Mouse (Mus musculus) stomach, embryonic 16.5 days (tissue): ENCODE data around the gene Mmd2. TPM values are rescaled to one million over a fixed set of nuclear protein-coding genes. Genes with fewer than 3 reads are reported as not detected.

Experiments
- ATAC-seq: fragments of 200-750 bp; cut with Nextera tagmentation; 2 replicates; pipeline ENCODE4 v1.8.0; 2017; ENCODE audit warnings: moderate number of reproducible peaks, moderate TSS enrichment; ENCODE audit not compliant: insufficient read depth, low FRiP score
- H3K27ac ChIP-seq: fragments of 300-500 bp; sonication (generic); 2 replicates; pipeline ENCODE4 v1.5.1; 2014; ENCODE audit warnings: low read length
- H3K27me3 ChIP-seq: fragments of 300-500 bp; sonication (generic); 2 replicates; pipeline ENCODE4 v1.6.1; 2014; ENCODE audit warnings: low read length, control low read depth, mixed read lengths; ENCODE audit not compliant: control insufficient read depth, insufficient read depth
- H3K36me3 ChIP-seq: fragments of 300-500 bp; sonication (generic); 2 replicates; pipeline ENCODE4 v1.6.1; 2014; ENCODE audit warnings: low read length; ENCODE audit not compliant: control insufficient read depth, insufficient read depth
- H3K4me1 ChIP-seq: fragments of 300-500 bp; sonication (generic); 2 replicates; pipeline ENCODE4 v1.6.1; 2014; ENCODE audit warnings: low read length, control low read depth, mixed read lengths; ENCODE audit not compliant: control insufficient read depth, insufficient read depth
- H3K4me2 ChIP-seq: fragments of 300-500 bp; sonication (generic); 2 replicates; pipeline ENCODE4 v1.6.1; 2014; ENCODE audit warnings: low read depth, low read length, mixed read lengths
- H3K4me3 ChIP-seq: fragments of 300-500 bp; sonication (generic); replicated peaks from 2 replicates; pipeline ENCODE4 v1.5.1; 2014; ENCODE audit warnings: mild to moderate bottlenecking, low read length
- H3K9ac ChIP-seq: fragments of 300-500 bp; sonication (generic); 2 replicates; pipeline ENCODE4 v1.6.1; 2014; ENCODE audit warnings: low read length
- H3K9me3 ChIP-seq: fragments of 300-500 bp; sonication (generic); replicated peaks from 2 replicates; pipeline ENCODE4 v1.6.1; 2016; ENCODE audit warnings: low read length, control low read depth; ENCODE audit not compliant: control insufficient read depth
- WGBS: fragments of 180-500 bp; shearing (Covaris S2); extraction: QIAGEN DNeasy Blood & Tissue Kit; methylation state at CpG from one replicate; pipeline ENCODE4 v1.1.7; 2014; 5-methylcytosine and 5-hydroxymethylcytosine counted together
- polyA plus RNA-seq: library from polyadenylated mRNA; unstranded; fragments of >200 nt; fragmentation: Nextera tagmentation; extraction: Ambion mirVana; gene quantifications from 2 replicates; pipeline ENCODE4 v1.2.1, GENCODE M21; 2015

Mmd2 gene
- polyA plus RNA-seq, 1 experiment from 2014 or later: 3.6 TPM

DNA sequence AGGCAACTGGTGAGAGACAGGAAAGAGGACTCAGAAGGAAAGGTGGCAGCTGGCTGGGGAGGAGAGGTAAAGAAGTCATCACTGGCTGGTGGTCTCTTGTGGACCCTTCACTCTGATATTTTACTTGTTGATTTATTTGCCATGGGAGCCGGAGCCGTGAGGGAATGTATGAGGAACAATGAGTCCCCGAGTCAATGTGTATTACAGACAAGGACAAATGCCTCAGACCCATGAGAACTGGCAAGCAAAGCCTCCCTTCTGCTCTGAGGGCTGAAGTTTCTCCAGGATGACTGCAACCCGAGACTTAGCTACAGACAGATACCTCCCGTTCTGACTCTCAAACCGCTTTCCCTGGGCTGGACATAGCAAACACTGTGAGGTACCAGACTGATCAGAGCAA lies 7.7 kb upstream of the Mmd2 start:
- Histone ChIP-seq H3K9ac (no peak overlapping the region), H3K4me3 (no peak overlapping the region), H3K4me2 (no peak overlapping the region), H3K4me1 (no peaks in the 10 kb centered on the region), H3K36me3 (no peaks in the 10 kb centered on the region), H3K27ac (no peak overlapping the region), H3K27me3 (no peaks in the 10 kb centered on the region), H3K9me3 (no peaks in the 10 kb centered on the region)
- 42% methylated on average over 6 of the region's 6 CpGs for WGBS
- no peak for ATAC-seq

DNA sequence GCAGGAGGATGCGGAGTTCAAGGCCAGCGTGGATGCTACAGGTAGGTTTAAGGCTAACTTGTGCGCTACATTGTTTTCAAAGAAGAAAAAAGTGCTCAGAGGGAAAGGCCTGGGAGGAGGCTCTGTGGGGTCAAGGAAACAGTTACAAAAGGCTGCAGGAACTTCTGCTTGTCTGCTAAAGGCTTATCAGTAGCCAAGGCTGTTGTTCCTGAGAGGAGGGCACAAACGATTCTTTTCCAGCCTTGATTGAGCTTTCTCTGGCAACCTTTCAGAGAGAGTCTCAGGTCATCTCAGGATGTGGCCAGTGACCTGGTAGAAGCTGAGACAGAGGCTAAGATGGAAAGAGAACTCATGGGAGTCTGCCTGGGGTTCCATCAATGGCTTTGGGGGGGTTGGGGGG lies 7.0 kb upstream of the Mmd2 start:
- 81% methylated on average over 4 of the region's 4 CpGs for WGBS

DNA sequence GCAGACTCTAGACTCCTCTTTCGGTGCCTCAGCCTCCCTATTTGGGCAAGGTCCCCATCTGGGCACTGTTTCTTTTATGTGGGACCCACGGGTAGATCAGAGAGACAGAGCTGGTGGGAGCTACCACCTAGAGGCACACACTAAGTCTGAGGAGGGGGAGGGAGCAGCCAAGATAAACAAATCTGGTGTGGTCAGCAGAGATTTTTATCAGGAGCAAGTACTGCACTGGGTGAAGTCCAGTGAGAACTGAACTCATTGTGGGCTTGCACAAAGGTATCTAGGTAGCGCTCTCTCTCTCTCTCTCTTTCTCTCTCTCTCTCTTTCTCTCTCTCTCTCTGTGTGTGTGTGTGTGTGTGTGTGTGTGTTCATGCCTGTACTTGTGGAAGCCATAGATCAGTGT lies 5.9 kb upstream of the Mmd2 start:
- Histone ChIP-seq H3K4me3 (no peak overlapping the region), H3K9ac (no peak overlapping the region), H3K27me3 (peaks cover 7% of the 10 kb centered on the region; the same call in 1 of the 2 replicates), H3K4me1 (no peaks in the 10 kb centered on the region), H3K36me3 (no peaks in the 10 kb centered on the region), H3K4me2 (no peak overlapping the region), H3K9me3 (no peaks in the 10 kb centered on the region), H3K27ac (no peak overlapping the region)
- ATAC-seq: no peak
- 53% methylated on average over 3 of the region's 3 CpGs for WGBS

More for the DNA sequence above, 7.0 kb upstream of the Mmd2 start:
- H3K4me3 ChIP-seq: no peak overlapping the region
- H3K27ac ChIP-seq: no peak overlapping the region
- no peaks in the 10 kb centered on the region for H3K36me3 ChIP-seq
- H3K27me3 ChIP-seq: no peaks in the 10 kb centered on the region
- ATAC-seq: no peak
- no peaks in the 10 kb centered on the region for H3K9me3 ChIP-seq
- no peak overlapping the region for H3K4me2 ChIP-seq
- H3K9ac ChIP-seq: no peak overlapping the region
- no peaks in the 10 kb centered on the region for H3K4me1 ChIP-seq

DNA sequence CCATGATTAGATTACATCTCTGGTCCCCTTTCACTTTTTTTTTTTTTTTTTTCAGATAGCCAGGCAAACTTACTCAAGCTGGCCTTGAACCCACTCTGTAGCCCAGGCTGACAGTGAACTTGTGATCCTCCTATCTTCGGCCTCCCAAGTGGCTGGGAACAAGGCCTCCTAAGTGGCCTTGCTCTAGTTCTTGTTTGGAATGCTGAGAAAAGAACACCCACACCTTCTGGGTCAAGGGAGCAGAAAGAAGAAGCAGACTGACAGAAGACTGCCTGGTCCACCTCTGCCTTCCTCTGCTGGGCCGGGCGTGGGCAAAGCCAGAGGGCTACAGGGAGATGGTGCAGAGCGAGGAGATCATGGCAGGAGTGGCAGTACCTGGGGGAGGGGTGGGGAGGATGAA lies 1.8 kb upstream of the Mmd2 start:
- no peak overlapping the region for H3K27ac ChIP-seq
- H3K27me3 ChIP-seq: peaks cover 17% of the 10 kb centered on the region; the same call in 1 of the 2 replicates
- H3K4me3 ChIP-seq: no peak overlapping the region
- H3K4me1 ChIP-seq: no peaks in the 10 kb centered on the region
- H3K4me2 ChIP-seq: no peak overlapping the region
- no peak for ATAC-seq
- H3K36me3 ChIP-seq: no peaks in the 10 kb centered on the region
- H3K9me3 ChIP-seq: no peaks in the 10 kb centered on the region
- 83% methylated on average over 4 of the region's 4 CpGs for WGBS
- H3K9ac ChIP-seq: no peak overlapping the region

DNA sequence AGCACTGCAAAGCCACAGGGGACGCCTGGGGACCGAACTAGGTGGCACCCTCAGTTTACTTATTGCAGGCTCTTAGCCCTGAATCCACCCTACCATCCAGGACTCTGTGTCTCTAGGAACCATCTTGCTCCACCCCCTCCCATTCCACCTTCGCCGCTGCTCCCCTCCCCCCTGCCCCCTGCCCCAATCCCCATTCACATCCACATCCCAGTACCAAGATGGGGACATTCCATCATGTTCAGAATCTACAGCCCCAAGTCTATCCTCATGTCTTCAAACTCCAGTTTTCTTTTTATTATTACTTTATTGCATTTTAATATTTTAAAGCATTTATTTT lies 357 bp upstream of the Mmd2 start:
- Histone ChIP-seq H3K4me1 (no peaks in the 10 kb centered on the region), H3K9me3 (no peaks in the 10 kb centered on the region), H3K27me3 (peaks cover 17% of the 10 kb centered on the region; the same call in 1 of the 2 replicates), H3K36me3 (no peaks in the 10 kb centered on the region), H3K9ac (peak overlapping the region; percentile 36), H3K27ac (no peak overlapping the region), H3K4me2 (peak overlapping the region; percentile 65), H3K4me3 (peak overlapping the region; percentile 38)
- WGBS: 6% methylated on average over 4 of the region's 4 CpGs
- no peak for ATAC-seq

DNA sequence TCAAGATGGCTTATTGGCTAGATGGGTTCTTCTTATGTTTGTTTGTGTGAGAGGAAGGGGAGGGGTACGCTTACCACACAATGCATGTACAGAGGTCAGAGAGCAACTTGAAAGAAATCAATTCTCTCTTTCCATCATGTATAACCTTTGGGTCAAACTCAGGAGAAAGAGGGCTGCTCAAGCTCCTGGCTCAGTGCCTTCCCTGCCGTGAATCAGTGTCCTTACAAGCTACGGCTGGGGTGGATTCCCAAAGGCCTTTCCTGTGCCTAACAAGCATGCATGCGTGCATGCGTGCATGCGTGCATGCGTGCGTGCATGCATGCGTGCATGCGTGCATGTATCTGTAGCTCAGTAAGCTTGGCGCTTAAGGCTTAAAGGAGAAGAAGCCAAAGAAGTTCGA lies 3.3 kb downstream of the Mmd2 start:
- Histone ChIP-seq H3K4me1 (no peaks in the 10 kb centered on the region), H3K36me3 (no peaks in the 10 kb centered on the region), H3K4me2 (no peak overlapping the region), H3K9me3 (no peaks in the 10 kb centered on the region), H3K4me3 (no peak overlapping the region), H3K27ac (no peak overlapping the region), H3K9ac (no peak overlapping the region), H3K27me3 (peaks cover 15% of the 10 kb centered on the region; the same call in 1 of the 2 replicates)
- no peak for ATAC-seq
- WGBS: 86% methylated on average over 12 of the region's 12 CpGs

DNA sequence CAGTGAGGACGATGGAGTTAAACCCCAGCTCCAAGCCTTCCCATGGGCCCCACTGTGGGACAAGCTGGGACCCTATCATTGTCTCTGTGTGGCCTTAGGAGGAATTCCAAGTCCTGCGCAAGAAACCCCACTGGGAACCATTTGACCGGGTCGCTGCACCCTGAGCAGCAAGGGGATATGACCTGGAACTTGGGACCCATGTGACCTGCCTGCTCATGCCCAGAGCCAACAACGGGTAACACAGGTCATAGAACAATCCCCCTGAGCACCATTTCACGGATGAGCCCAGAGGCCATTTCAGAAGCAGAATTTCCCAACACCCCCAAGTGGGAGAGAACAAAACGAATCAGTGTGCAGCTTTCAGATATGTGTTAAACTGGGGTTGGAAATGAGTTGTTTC lies 4.2 kb downstream of the Mmd2 start:
- H3K4me1 ChIP-seq: no peaks in the 10 kb centered on the region
- H3K4me3 ChIP-seq: no peak overlapping the region
- peaks cover 9% of the 10 kb centered on the region; the same call in 1 of the 2 replicates for H3K27me3 ChIP-seq
- no peak overlapping the region for H3K4me2 ChIP-seq
- 77% methylated on average over 7 of the region's 7 CpGs for WGBS
- H3K9me3 ChIP-seq: no peaks in the 10 kb centered on the region
- H3K36me3 ChIP-seq: no peaks in the 10 kb centered on the region
- no peak for ATAC-seq
- no peak overlapping the region for H3K9ac ChIP-seq
- H3K27ac ChIP-seq: no peak overlapping the region

GRCm38 (mm10) chr5:142597648-142598390 lies 10.8 kb downstream of the Mmd2 start:
- ATAC-seq: no peak
- WGBS: 54% methylated on average over 6 of the region's 6 CpGs
- H3K27me3 ChIP-seq: no peaks in the 10 kb centered on the region

GRCm38 (mm10) chr5:142596723-142597122 lies 11.9 kb downstream of the Mmd2 start:
- Histone ChIP-seq H3K9me3 (no peaks in the 10 kb centered on the region), H3K9ac (no peak overlapping the region), H3K4me2 (no peak overlapping the region), H3K4me3 (no peak overlapping the region), H3K27ac (no peak overlapping the region), H3K4me1 (no peaks in the 10 kb centered on the region), H3K27me3 (no peaks in the 10 kb centered on the region), H3K36me3 (no peaks in the 10 kb centered on the region)
- ATAC-seq: peak; percentile 53
- 69% methylated on average over 6 of the region's 6 CpGs for WGBS

More at GRCm38 (mm10) chr5:142597648-142598390, 10.8 kb downstream of the Mmd2 start:
- Histone ChIP-seq H3K27ac (no peak overlapping the region), H3K9me3 (no peaks in the 10 kb centered on the region), H3K4me2 (no peak overlapping the region), H3K4me3 (no peak overlapping the region), H3K9ac (no peak overlapping the region), H3K36me3 (no peaks in the 10 kb centered on the region), H3K4me1 (no peaks in the 10 kb centered on the region)
